Mouse (Mus musculus) cerebellum, adult 2 months (tissue): Measurements from ENCODE around the gene Sik2. TPM values are rescaled to one million over a fixed set of nuclear protein-coding genes. Genes with fewer than 3 reads are reported as not detected.

Experiments
- DNase-seq, 2 experiments: peaks; one replicate each; pipeline ENCODE4 v3.0.0; 2021
- H3K27ac ChIP-seq: fragments of 200-500 bp; 2 replicates; pipeline ENCODE4 v1.5.1; 2012; ENCODE audit warnings: low read length, control low read depth, inconsistent platforms; ENCODE audit not compliant: insufficient read depth
- H3K27me3 ChIP-seq: fragments of 200-500 bp; 2 replicates; pipeline ENCODE4 v1.6.1; 2012; ENCODE audit warnings: inconsistent platforms, mild to moderate bottlenecking, low read length, moderate library complexity; ENCODE audit not compliant: control insufficient read depth, insufficient read depth
- H3K4me1 ChIP-seq: fragments of 200-500 bp; 2 replicates; pipeline ENCODE4 v1.6.1; 2011; ENCODE audit warnings: low read length; ENCODE audit not compliant: control insufficient read depth, insufficient read depth
- H3K4me3 ChIP-seq: fragments of 200-500 bp; replicated peaks from 2 replicates; pipeline ENCODE3; 2011; ENCODE audit warnings: mild to moderate bottlenecking, low read depth, low read length, control low read depth; ENCODE audit not compliant: insufficient read depth
- CTCF ChIP-seq: fragments of 200-500 bp; IDR thresholded peaks from 2 replicates; pipeline ENCODE4 v1.5.1; 2011; ENCODE audit warnings: low read depth, mild to moderate bottlenecking, control low read depth, low read length, moderate library complexity, borderline replicate concordance; ENCODE audit not compliant: insufficient read depth
- POLR2A ChIP-seq: fragments of 200-500 bp; IDR thresholded peaks from 2 replicates; pipeline ENCODE4 v1.6.1; 2011; ENCODE audit warnings: low read length, control low read depth, borderline replicate concordance; ENCODE audit not compliant: insufficient read depth
- WGBS: fragments of 180-500 bp; shearing (Covaris S2); methylation state at CpG from one replicate; pipeline ENCODE4 v1.1.7; 2018; 5-methylcytosine and 5-hydroxymethylcytosine counted together
- polyA plus RNA-seq: library from polyadenylated mRNA; depleted of rRNA; stranded (reverse); fragments of >200 nt; gene quantifications from 2 replicates; pipeline ENCODE4 v1.2.3, GENCODE M21; 2012

The Sik2 gene
- polyA plus RNA-seq, 1 experiment, result 23.6 TPM

GRCm38 (mm10) chr9:50865803-50866202 is 143.1 kb downstream of the Sik2 start:
- H3K4me1 ChIP-seq, result peaks cover 29% of the 10 kb centered on the region
- TF ChIP-seq POLR2A (no peak), CTCF (no peak)
- H3K4me3 ChIP-seq, result no peak overlapping the region
- 77% methylated on average over 8 of the region's 8 CpGs for WGBS
- no peak for DNase-seq
- H3K27ac ChIP-seq, result no peak overlapping the region
- H3K27me3 ChIP-seq, result no peaks in the 10 kb centered on the region

- Histone ChIP-seq H3K27me3 (no peaks in the 10 kb centered on the region), H3K4me3 (no peak overlapping the region), H3K4me1 (peaks cover 35% of the 10 kb centered on the region), H3K27ac (no peak overlapping the region)
- whole genome bisulfite sequencing, result 95% methylated on average over 5 of the region's 5 CpGs
- TF ChIP-seq CTCF (no peak), POLR2A (no peak)
- no peak for DNase-seq
These were observed 144.0 kb downstream of the Sik2 start for GRCm38 (mm10) chr9:50864877-50865276.

- 91% methylated on average over 4 of the region's 4 CpGs for WGBS
- Histone ChIP-seq H3K27me3 (no peaks in the 10 kb centered on the region), H3K27ac (no peak overlapping the region), H3K4me3 (no peak overlapping the region), H3K4me1 (peaks cover 32% of the 10 kb centered on the region)
- TF ChIP-seq POLR2A, result no peak
- TF ChIP-seq CTCF, result no peak
- DNase-seq, result no peak
These were observed 145.0 kb downstream of the Sik2 start for GRCm38 (mm10) chr9:50863824-50864223.

- 20% methylated on average over 18 of the region's 18 CpGs for WGBS
- peak; percentile 80 to 90 for DNase-seq
- TF ChIP-seq CTCF (no peak), POLR2A (no peak)
- Histone ChIP-seq H3K4me1 (peaks cover 19% of the 10 kb centered on the region), H3K27ac (peak overlapping the region; percentile 87), H3K4me3 (no peak overlapping the region), H3K27me3 (no peaks in the 10 kb centered on the region)
These were observed 147.6 kb downstream of the Sik2 start for GRCm38 (mm10) chr9:50861119-50861839.

GRCm38 (mm10) chr9:50858681-50859080 is 150.2 kb downstream of the Sik2 start:
- WGBS, result 90% methylated on average over 6 of the region's 6 CpGs
- H3K27ac ChIP-seq, result no peak overlapping the region
- no peak overlapping the region for H3K4me3 ChIP-seq
- H3K27me3 ChIP-seq, result no peaks in the 10 kb centered on the region
- no peak for DNase-seq
- peaks cover 19% of the 10 kb centered on the region for H3K4me1 ChIP-seq
- TF ChIP-seq POLR2A, result no peak
- no peak for TF ChIP-seq CTCF

- TF ChIP-seq POLR2A, result no peak
- no peak for TF ChIP-seq CTCF
- Histone ChIP-seq H3K4me3 (peak overlapping the region; percentile 97), H3K27me3 (no peaks in the 10 kb centered on the region), H3K27ac (peak overlapping the region; percentile 60), H3K4me1 (peaks cover 22% of the 10 kb centered on the region)
- WGBS, result 1% methylated on average over 44 of the region's 46 CpGs
- DNase-seq, result no peak
These were observed 151.7 kb downstream of the Sik2 start for GRCm38 (mm10) chr9:50857082-50857641.

GRCm38 (mm10) chr9:50856341-50857081 is 152.4 kb downstream of the Sik2 start:
- H3K27ac ChIP-seq, result peak overlapping the region; percentile 60
- peak overlapping the region; percentile 97 for H3K4me3 ChIP-seq

More at GRCm38 (mm10) chr9:50856341-50857081, 152.4 kb downstream of the Sik2 start:
- Histone ChIP-seq H3K4me1 (peaks cover 16% of the 10 kb centered on the region), H3K27me3 (no peaks in the 10 kb centered on the region)
- peak; percentile 63 for TF ChIP-seq POLR2A
- TF ChIP-seq CTCF, result no peak
- DNase-seq, result peak; percentile 90 to 96
- WGBS, result under 1% methylated on average over 43 of the region's 45 CpGs
